Mouse (Mus musculus): ENCODE measurements around the gene Zfp865. TPM values are rescaled to one million over a fixed set of nuclear protein-coding genes. Genes with fewer than 3 reads are reported as not detected.
A peak's percentile ranks its signal among the peaks of the same experiment; 100 is the strongest.

Zfp865 gene
- polyA plus RNA-seq, 1 experiment from 2014 or later = 3.4 TPM

- 90% methylated on average over 3 of the region's 3 CpGs for WGBS
- no peak within 1 kb of the TSS for H3K4me3 ChIP-seq (ENCODE audit: low read depth, low read length)
- no peak for ATAC-seq
These were observed 13.6 kb downstream of the Zfp865 start, which contains the start of gene 4632433K11Rik for GRCm38 (mm10) chr7:5033818-5034217. TSS of gene 4632433K11Rik (plus strand) at chr7:5034118.

DNA sequence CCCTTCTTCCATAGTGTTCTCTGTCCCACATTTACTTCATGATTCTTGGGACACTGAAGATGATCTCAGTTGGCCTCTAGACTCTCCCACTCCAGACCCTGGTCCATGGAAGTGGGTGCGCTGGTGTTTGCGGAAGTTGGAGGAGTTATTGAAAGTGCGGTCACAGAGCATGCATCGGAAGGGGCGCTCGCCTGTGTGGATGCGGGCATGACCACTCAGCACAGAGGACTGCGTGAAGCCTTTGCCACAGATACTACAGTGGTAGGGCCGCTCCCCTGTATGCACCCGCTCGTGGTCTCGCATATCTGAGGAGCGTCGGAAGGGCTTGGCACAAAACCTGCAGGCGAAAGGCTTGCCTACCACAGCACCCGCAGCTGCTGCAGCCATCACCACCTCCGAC is 15.5 kb downstream of the Zfp865 start:
- Histone ChIP-seq H3K36me3 (ENCODE audit: insufficient read depth, low read length) (peaks cover 28% of the 10 kb centered on the region), H3K27me3 (replicated peaks; ENCODE audit: insufficient read depth, low read length) (no peaks in the 10 kb centered on the region), H3K9me3 (ENCODE audit: low read length) (peaks cover 13% of the 10 kb centered on the region), H3K4me3 (ENCODE audit: low read depth, low read length) (no peak overlapping the region), H3K9ac (replicated peaks; ENCODE audit: low read depth) (no peak overlapping the region), H3K4me1 (ENCODE audit: insufficient read depth, low read depth, low read length) (no peaks in the 10 kb centered on the region), H3K27ac (ENCODE audit: low read length) (no peak overlapping the region), H3K4me2 (replicated peaks; ENCODE audit: low read depth, low read length) (no peak overlapping the region)
- WGBS = 96% methylated on average over 17 of the region's 17 CpGs
- ATAC-seq = no peak
- no peak for DNase-seq (ENCODE audit: low spot score)
- TF ChIP-seq EP300 (IDR thresholded peaks at IDR 0.05) (no peak), CTCF (IDR thresholded peaks at IDR 0.05) (no peak)

More at GRCm38 (mm10) chr7:5033818-5034217, 13.6 kb downstream of the Zfp865 start, which contains the start of gene 4632433K11Rik:
- Histone ChIP-seq H3K9me3 (ENCODE audit: low read length) (peaks cover 25% of the 10 kb centered on the region), H3K9ac (replicated peaks; ENCODE audit: low read depth) (no peak within 1 kb of the TSS), H3K4me2 (replicated peaks; ENCODE audit: low read depth, low read length) (no peak within 1 kb of the TSS), H3K4me1 (ENCODE audit: insufficient read depth, low read depth, low read length) (no peaks in the 10 kb centered on the region), H3K36me3 (ENCODE audit: insufficient read depth, low read length) (peaks cover 46% of the 10 kb centered on the region), H3K27ac (ENCODE audit: low read length) (no peak within 1 kb of the TSS), H3K27me3 (replicated peaks; ENCODE audit: insufficient read depth, low read length) (no peaks in the 10 kb centered on the region)
- no peak for TF ChIP-seq CTCF (IDR thresholded peaks at IDR 0.05)
- no peak for TF ChIP-seq EP300 (IDR thresholded peaks at IDR 0.05)
- no peak for DNase-seq (ENCODE audit: low spot score)

DNA sequence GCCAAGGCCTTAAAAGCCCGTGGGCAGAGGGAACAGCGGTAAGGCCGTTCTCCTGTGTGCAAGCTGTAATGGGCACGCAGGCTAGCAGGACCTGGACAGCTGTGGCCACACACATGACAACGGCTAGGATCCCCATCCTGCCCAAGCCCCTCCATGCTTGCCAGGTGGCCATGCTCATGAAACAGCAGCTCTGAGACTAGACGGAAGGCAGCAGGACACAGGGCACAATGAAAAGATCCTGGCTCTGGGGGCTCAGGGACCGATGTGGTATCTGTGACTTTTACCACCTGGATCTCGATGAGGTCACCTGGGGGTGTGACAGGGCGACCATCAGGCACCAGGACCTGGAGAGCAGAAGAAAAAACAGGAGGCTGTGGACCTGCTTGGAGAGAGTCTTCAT is 16.0 kb downstream of the Zfp865 start:
- 89% methylated on average over 9 of the region's 9 CpGs for WGBS
- H3K9ac ChIP-seq (replicated peaks; ENCODE audit: low read depth) = no peak overlapping the region
- no peak overlapping the region for H3K27ac ChIP-seq (ENCODE audit: low read length)
- no peaks in the 10 kb centered on the region for H3K4me1 ChIP-seq (ENCODE audit: insufficient read depth, low read depth, low read length)
- no peak overlapping the region for H3K4me2 ChIP-seq (replicated peaks; ENCODE audit: low read depth, low read length)
- no peak for ATAC-seq
- H3K9me3 ChIP-seq (ENCODE audit: low read length) = peaks cover 8% of the 10 kb centered on the region
- no peak overlapping the region for H3K4me3 ChIP-seq (ENCODE audit: low read depth, low read length)
- TF ChIP-seq CTCF (IDR thresholded peaks at IDR 0.05) (no peak), EP300 (IDR thresholded peaks at IDR 0.05) (no peak)
- H3K27me3 ChIP-seq (replicated peaks; ENCODE audit: insufficient read depth, low read length) = no peaks in the 10 kb centered on the region
- DNase-seq (ENCODE audit: low spot score) = no peak
- H3K36me3 ChIP-seq (ENCODE audit: insufficient read depth, low read length) = peaks cover 23% of the 10 kb centered on the region

DNA sequence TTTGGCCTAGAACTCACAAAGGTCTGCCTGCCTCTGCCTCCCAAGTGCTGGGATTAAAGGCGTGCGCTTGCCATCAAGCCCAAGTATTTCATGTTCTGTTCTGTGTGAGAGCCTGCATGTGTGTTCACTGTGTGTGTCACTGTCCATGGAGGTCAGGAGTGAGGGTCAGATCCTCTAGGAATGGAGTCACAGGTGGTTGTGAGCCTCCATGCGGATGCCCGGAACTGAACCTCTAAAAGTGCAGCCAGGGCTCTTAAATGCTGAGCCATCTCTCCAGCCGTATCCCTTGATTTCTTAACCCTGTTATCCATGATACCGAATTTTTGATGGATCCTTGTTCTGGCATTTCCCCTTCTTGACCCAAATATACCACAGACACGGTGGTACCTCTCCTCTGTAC is 16.9 kb downstream of the Zfp865 start:
- TF ChIP-seq CTCF (IDR thresholded peaks at IDR 0.05) (no peak), EP300 (IDR thresholded peaks at IDR 0.05) (no peak)
- Histone ChIP-seq H3K27ac (ENCODE audit: low read length) (no peak overlapping the region), H3K27me3 (replicated peaks; ENCODE audit: insufficient read depth, low read length) (no peaks in the 10 kb centered on the region), H3K9ac (replicated peaks; ENCODE audit: low read depth) (no peak overlapping the region), H3K9me3 (ENCODE audit: low read length) (no peaks in the 10 kb centered on the region), H3K36me3 (ENCODE audit: insufficient read depth, low read length) (peaks cover 14% of the 10 kb centered on the region), H3K4me2 (replicated peaks; ENCODE audit: low read depth, low read length) (no peak overlapping the region), H3K4me1 (ENCODE audit: insufficient read depth, low read depth, low read length) (no peaks in the 10 kb centered on the region), H3K4me3 (ENCODE audit: low read depth, low read length) (no peak overlapping the region)
- 96% methylated on average over 7 of the region's 7 CpGs for WGBS
- ATAC-seq = no peak
- DNase-seq (ENCODE audit: low spot score) = no peak

GRCm38 (mm10) chr7:5037467-5037866 is 17.3 kb downstream of the Zfp865 start:
- H3K4me1 ChIP-seq (ENCODE audit: insufficient read depth, low read depth, low read length) = no peaks in the 10 kb centered on the region
- DNase-seq (ENCODE audit: low spot score) (no peak), ATAC-seq (no peak)
- TF ChIP-seq EP300 (IDR thresholded peaks at IDR 0.05) (no peak), CTCF (IDR thresholded peaks at IDR 0.05) (no peak)
- no peaks in the 10 kb centered on the region for H3K27me3 ChIP-seq (replicated peaks; ENCODE audit: insufficient read depth, low read length)
- WGBS = 83% methylated on average over 8 of the region's 8 CpGs
- H3K36me3 ChIP-seq (ENCODE audit: insufficient read depth, low read length) = peaks cover 9% of the 10 kb centered on the region
- no peaks in the 10 kb centered on the region for H3K9me3 ChIP-seq (ENCODE audit: low read length)
- peak overlapping the region; percentile 53; the same call in 1 of the 2 replicates for H3K4me3 ChIP-seq (ENCODE audit: low read depth, low read length)
- H3K27ac ChIP-seq (ENCODE audit: low read length) = peak overlapping the region; percentile 94; the same call in 1 of the 2 replicates
- H3K4me2 ChIP-seq (replicated peaks; ENCODE audit: low read depth, low read length) = peak overlapping the region; percentile 41
- H3K9ac ChIP-seq (replicated peaks; ENCODE audit: low read depth) = no peak overlapping the region

DNA sequence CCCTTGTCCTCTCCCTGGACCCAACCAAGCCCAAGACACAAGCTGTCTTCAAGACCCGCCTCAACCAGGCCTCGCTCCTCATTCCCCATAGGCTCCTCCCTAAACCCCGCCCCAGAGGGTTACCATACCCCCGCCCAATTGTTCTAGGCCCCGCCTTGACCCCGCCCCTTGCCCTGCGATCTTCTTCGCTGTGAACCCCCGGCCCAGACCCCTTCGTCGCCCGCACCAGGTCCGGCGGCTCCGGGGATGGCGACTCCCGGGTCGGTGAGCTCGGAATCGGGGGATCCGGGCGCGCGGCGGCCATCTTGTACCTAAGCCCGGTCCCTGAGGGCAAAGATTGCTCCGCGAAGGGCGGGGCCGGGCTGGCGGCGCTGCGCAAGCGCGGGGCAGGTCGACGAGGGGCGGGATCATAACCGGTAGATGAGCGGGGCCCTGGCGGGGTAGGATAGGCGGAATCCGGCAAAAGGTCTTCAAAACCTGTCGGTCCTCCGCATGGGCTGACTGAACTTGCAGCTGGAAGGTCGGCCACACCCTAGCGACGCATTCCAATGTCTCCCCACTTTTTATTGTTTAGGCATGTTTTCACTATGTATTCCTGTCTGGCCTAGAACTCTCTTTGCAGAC is 18.0 kb downstream of the Zfp865 start, which contains the start of gene Zfp784:
TSS of gene Zfp784 (minus strand) at position 338 of the 624 bp plus-strand sequence.
- Histone ChIP-seq H3K36me3 (ENCODE audit: insufficient read depth, low read length) (peaks cover 3% of the 10 kb centered on the region; the same call in 1 of the 2 replicates), H3K4me3 (ENCODE audit: low read depth, low read length) (peak within 1 kb of the TSS; percentile 53), H3K4me1 (ENCODE audit: insufficient read depth, low read depth, low read length) (no peaks in the 10 kb centered on the region), H3K4me2 (replicated peaks; ENCODE audit: low read depth, low read length) (peak within 1 kb of the TSS; percentile 41), H3K9ac (replicated peaks; ENCODE audit: low read depth) (peak within 1 kb of the TSS; percentile 60), H3K27ac (ENCODE audit: low read length) (peak within 1 kb of the TSS; percentile 94), H3K9me3 (ENCODE audit: low read length) (no peaks in the 10 kb centered on the region), H3K27me3 (replicated peaks; ENCODE audit: insufficient read depth, low read length) (no peaks in the 10 kb centered on the region)
- ATAC-seq (peak; percentile 99), DNase-seq (ENCODE audit: low spot score) (peak; percentile 96)
- TF ChIP-seq EP300 (IDR thresholded peaks at IDR 0.05) (no peak), CTCF (IDR thresholded peaks at IDR 0.05) (no peak)
- WGBS = 3% methylated on average over 47 of the region's 48 CpGs

All from lung, postnatal 0 days (tissue).